Mouse (Mus musculus) 3134 (cell line): ENCODE measurements at regions not wholly inside any gene's neighbourhood (a gene's known extent, or its start where the extent isn't known, plus 50 kb on each side); places are given as distances from the start of the nearest gene placed in this dataset.

Source experiments
- DNase-seq: peaks from one replicate; pipeline ENCODE4 v3.0.0-alpha.2; 2011; ENCODE audit warnings: low spot score; ENCODE audit not compliant: insufficient read length; ENCODE audit errors: extremely low read depth

DNA sequence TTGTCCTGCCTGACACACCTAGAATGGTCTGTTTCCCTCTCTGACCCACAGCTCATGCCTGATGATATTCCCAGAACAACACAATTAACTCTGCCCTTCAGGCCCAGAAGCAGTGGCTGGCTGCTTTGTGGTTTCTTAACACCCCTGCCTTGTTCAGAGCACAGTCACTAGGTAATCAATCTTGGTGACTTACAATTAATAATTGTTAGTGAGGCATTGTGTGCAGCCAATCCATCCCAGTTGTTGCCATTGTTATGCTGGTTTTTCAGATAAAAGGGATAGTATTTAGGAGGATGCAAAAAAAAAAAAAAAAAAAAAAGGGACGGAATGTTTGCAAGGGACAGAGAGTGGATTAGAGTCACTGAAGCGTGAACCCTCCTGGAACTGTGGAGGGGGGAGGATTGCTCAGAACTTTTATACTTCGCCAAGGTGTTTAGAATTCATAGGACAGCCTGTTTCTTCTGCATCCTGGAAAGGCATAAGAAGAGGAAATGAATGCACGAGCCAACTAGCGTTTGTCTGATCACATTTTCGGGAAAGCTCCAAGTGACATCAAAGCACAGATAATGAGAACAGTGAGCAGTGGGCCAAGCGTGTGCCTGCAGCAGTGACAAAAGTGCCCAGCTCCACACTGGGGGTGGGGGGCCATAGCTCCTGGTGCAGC, 475.3 kb downstream of the Nedd1 start:
- DNase-seq = no peak

DNA sequence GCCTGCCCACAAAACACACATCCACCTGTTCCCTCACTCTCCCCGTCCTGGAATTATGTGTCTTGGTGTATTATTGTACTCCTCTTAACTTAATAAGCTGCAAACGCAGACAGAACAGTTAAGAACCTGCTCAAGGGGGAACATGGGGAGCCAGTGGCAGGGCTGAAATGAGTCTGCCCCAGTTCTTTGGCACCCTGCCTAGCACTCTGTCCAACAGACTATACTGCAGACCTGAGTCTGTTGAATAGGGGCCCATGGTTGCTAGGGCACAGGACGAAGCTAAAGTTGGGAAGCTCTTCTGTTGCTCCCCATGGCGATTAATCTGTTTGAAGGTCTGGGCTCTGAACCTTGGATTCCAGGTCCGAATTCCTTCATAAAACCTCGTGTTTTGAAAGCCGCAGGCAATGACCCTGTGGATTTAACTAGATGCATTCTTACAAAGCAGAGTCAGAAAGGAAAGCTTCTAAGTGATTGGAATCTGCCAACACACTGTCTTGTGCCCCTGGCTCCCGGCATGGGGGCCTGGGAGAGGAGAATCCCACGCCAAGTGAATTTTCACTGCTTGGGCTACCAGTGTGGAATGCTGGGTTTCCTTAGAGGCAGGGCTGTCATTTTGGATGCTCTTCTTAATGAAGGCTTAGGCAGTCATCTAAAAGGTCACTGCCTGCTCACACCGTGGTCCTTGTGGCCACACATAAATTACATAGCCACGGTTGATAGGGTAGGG, 479.3 kb downstream of the Nedd1 start:
- no peak for DNase-seq

DNA sequence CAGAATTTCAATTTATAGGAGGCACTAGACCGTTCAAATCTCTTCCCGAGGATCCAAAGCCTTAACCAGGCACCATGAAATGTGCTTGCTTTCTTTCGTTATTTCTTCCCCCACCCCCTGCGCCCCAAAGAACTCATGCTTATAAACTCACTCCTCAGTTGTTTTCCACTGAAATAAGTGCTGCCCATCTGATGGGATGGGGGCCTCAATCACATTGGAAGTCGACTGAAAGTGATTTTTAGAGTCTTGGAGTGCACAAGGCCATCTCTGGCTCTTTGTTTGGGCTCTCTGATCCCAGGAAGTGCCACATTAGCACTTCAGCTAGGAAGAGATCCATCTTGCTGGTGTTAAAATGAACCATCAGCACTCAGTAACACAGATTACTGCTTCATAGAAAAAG, 484.3 kb downstream of the Nedd1 start:
- no peak for DNase-seq

DNA sequence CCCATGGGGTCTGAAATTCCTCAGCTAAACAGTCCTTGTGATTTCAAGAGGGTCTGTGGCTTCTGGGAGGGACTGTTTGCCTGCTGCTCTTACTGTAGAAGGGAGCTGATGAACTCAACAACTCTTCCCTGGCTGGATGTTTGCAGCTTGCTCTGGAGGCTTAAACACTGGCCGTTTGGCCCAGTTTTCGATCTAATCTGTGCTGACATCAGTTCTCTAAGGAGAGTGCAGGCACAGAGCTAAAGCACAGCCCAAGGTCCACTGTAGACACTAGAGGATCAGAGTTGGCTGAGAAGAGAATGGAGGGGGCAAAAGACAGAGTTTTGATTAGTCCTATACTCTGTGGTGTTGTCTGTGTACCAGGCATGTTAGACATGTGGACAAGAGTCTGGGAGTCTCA, 490.1 kb downstream of the Nedd1 start:
- no peak for DNase-seq

DNA sequence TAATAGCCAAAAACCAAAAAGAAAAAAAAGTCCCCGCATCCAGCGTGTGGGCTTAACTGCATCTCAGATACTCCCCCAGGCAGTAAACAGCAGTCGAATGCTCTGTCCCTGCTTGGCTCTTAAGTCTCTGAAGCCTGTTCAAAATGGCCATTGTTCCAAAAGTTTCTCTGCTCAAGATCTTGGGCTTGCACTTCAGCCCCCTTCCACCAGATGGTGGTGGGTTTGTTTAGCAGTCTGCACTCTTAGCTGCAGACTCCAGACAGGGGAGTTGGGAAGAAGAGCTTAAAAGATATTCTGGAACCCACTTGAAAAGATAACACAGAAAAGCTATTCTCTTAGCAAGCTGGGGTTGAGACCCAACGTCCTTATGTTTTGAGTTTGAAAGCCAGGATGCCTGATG, 496.4 kb downstream of the Nedd1 start:
- no peak for DNase-seq

DNA sequence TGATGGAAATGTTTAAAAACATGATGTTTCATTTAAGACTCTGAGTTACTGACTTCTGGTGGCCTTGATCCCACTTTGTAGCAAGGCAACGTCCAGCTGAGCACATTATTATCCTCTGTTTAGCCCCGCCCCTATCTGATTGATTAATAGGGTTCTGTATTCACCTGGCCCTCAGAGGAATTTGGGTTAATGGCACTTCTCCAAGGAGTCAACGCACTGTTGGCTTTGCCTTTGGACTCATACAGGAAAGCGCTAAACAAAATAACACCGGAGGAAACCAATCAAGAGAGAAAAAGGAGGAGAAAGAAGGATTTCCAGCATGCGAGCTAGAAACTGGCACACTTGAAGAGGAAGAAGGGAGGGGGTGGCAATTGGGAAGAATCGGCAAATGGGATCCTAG, 497.1 kb downstream of the Nedd1 start:
- no peak for DNase-seq

DNA sequence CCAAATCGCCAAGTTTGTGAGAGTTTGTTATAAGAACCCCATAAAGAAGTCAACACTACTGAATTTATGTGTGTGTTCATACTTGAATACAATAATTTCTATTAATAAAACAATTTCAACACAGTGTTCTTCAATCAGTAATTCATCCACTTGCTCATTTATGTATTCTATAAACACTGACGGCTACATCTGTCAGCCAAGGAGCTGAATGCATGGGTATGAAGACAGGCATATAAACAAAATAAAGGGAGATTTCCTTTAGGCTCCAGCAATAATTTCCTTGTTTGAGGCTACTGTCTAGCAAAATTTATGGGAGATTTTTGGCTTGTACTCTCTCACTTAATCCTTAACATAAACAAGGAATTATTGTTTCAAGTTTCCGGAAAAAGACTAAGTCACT, 502.9 kb downstream of the Nedd1 start:
- no peak for DNase-seq

DNA sequence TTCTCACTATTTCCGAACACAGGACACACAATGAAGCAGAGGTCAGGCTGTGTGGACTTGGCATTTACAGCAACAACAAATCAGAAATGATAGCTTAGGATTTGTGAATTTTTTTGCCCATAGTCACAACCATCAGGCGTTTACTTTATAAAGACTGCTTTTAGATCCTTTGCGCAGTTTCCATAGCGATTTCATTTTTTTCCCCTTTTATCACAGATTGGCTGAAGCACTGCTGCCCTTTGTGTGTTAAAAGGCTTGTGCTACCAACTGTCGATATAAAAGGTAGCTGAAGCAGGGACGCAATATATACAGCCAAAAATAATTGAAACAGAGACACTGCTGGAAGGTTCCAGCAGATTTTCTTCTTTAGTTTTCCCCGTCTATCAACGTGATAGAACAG, 551.4 kb downstream of the Nedd1 start:
- DNase-seq = no peak

DNA sequence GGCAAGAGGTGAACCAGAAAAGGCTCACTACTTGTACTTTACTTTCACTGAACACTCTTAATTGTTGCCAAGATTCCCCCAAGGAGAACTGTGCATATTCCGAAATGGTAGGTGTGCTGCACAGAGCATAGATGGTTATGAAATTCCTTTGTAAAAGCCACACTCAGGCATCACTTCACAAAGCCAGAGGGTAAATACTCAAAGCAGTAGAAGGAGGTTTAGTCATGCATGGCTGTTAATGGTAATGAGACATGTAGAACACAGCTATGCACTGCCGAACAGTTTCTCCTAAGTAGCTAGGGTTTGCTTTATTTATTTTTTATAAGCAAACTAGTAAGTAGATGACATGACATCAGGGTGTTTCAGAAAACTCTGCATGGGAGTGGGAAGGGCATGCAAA, 556.2 kb downstream of the Nedd1 start:
- no peak for DNase-seq

DNA sequence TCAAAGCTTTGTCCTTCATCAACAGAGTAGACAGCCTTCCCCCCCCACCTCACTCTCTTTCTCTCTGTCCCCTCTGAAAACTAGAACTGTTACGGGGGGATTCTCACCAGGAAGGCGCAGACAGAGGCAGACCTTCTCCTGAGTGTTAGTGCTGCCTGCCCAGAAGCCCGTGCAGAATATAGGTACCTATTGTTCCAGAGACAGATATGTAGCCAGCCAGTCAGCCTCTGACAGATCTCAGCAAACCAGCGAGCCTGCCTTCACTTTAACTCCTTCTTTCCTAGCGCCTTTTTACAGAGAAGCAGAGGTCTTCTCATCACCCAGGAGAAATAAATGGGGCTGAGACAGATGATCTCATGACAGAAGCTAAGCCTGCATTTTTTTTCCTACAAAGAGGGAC, 557.2 kb downstream of the Nedd1 start:
- DNase-seq = no peak

DNA sequence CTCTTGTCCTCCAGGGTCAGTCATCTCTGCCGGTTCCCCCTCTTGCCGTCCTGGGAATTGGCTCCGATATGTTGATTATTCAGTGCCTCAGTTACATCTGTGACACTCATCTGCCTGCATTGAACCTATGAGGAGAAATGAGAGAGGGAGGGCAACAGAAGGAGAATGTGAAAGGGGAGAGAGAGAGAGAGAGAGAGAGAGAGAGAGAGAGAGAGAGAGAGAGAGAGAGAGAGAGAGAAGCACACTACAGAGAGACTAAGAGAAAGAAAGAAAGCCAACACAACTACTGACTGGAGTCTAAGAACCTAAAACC, 557.6 kb downstream of the Nedd1 start:
- DNase-seq = no peak

DNA sequence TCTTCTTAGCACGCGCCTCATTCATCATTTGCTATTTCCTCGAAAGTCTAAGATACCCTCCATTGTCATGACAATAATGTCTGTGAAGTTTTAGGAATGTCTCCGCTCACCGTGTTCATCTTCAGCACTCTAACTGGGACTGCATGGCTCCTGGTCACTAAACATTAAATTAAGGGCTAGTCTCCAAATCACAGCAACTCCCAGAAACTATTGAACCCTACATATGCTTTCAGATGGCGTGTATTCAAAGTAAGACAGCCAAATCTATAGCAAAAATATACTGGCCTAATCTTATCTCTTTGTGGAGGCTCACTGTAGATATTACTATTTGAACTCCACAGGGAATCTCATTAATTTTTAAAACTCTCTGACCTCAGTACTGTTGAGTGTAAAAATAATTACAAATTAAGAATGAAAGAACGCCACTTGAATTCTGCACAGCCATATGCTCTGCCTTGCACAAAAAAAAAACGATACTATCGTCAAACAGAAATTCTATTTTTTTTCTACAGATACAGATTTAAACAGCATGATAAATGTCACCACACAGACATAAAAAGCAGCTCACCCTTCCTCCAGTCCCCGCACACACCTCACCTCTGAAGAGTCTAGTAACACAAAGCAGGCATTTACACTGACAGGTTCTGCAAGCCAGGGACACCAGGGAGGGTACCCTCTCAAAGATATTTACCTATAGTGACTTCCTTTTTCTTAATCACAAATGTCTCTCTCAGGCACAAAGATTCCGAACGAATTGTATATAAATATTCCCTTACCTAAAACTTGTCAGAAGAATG, 558.2 kb downstream of the Nedd1 start:
- no peak for DNase-seq

DNA sequence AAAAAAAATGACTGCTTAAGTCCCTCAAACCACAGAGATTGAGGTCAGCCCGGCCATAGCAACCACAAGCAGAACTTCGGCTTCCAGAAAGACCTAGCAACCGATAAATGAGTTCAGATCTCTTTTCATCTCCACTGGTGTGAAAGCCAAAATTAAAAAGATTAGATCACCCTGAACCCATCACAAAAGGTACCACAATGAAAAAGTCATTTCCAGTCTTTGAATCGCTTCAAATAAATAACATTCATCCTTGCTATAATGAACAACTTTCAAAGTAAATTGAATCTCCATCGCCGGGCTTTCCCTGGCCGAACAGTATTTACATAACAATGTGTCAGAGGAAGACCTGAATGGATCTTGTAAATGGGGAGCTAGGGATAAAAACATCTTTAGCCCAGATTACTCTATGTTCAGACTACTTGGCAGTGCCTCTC, 559.1 kb downstream of the Nedd1 start:
- DNase-seq = no peak

DNA sequence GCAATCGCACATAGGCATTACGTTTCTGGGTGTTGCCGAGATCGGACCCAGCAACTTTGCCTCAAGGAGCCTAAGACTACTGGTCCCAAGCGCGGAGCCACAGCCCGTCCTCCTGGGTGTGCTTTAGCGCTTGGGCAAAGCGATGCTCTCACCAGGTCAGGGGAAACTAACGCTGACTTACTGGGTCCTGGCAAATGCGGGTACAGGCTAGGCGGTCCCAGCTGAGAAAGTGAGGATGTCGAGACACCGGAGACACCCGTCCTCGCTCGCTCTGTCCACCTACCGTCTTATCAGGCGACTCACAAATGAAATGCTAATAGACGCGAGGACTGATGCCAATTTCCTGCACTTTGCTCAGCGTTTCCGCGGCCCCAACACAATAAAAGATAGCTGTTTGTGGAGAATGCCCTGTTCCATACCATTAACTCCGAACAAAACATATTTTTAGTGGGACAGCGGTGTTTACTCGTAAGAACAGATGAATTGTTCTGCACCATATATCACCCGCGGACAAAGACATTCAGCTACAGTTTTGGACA, 559.7 kb downstream of the Nedd1 start:
- DNase-seq = peak; percentile 1

DNA sequence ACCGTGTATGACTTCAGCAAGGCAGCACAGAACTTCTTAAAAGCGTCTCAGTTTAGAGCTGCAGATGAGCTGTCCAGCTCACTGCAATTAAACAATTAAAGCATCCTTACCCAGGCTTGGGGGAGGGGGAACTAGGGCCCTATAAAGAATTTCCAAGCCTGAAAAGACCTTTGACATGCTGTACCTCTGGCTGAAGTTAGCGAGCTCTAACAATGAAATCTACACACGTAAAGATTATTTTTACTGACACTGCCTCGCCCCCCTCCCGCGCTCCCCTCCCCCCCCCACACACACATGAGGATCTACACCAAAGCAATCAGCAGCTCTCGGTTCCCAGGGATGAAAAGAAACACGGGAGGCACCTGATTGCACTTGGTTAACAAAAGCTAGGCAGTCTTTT, 560.7 kb downstream of the Nedd1 start:
- DNase-seq = no peak

DNA sequence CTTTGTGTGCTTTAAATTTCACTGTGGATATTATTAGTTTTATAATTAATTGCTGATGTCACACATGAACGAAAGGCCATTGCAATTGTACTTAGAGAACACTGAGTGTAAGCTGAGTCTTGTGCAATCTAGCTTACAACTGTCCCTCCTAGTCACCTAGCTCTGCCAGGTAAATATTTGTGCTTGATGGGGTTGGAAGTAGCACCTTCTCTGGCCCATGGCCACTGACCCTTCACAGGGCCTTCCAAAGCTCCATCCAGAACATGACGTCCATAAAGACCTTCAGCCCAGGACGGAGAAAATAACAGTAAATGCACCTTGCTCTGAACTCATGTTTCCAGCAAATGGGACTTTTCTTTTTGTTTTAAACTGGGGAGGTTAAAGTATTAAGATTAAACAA, 576.0 kb downstream of the Nedd1 start:
- no peak for DNase-seq

DNA sequence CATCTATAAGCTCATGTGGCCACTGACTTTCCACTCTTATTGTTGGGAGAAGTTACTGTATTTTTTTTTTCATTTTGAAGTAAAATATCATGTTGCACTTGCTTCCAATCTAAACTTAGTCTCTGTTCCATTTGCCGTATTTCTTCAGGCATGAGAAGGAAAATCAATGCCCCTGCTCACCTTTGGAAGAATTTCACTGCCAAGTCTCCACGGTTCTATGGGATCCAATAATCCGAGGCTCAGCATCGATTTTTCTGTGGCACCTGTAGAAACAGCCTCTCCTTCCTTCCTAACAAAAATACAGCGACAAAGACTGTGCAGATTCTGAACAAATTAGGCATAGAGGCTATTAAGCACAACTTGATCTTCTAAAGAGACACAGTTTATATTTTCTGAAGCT, 586.7 kb downstream of the Nedd1 start:
- no peak for DNase-seq

DNA sequence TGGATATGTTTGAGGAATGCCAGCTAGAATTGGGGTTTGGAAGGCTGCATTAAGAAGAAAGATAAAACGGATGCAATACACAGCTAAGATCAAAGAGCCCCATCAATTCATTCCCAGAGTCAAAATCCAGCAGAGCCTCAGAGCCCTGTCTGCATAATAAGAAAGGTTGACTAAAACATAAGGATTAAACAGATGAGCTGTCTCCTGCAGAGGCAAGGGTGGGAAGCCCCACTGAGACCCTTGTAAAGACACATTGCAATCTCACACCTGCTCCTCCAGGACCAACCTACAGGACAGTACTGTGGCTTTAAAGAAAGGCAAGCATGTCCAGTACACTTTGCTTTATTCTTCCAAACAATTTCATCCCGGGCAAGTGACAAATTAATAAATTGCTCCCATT, 609.4 kb downstream of the Nedd1 start:
- DNase-seq = no peak

DNA sequence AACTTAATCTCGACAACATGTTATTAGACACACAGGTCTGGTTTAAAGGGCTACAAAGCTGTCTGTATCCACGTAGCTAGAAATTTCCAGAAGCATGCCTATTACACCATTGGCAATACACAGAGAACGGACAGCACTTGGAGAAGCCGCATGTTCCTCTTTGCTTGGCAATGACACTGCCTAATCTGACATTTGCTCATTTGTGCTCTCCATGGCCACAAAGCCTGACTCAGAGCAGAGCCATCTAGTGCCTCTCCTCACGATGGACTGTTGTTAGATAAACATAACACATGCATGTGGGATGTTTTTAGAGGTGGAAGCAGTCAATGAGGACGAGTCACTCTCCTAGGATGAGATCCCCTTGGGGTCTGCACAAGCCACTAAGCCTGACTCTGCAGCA, 615.9 kb downstream of the Nedd1 start:
- DNase-seq = no peak

DNA sequence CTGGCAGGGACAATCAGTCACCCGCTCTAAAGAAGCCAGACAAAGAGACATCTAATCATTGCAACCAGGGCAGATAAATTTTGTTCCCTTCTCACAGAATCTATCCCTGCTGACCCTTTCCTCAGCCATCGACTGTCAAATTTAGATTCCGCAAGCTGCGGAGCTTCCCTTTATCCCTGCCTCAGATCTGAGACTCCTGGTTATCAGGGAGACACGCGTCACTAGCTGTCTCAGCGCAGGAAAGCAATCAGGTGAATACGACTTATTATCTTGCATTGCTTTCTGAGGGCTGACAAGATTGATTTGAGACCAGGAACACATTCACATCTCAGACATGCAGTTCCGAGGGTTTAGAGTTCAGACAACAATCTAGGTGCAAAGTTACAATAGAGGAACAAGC, 618.3 kb downstream of the Nedd1 start:
- DNase-seq = no peak

DNA sequence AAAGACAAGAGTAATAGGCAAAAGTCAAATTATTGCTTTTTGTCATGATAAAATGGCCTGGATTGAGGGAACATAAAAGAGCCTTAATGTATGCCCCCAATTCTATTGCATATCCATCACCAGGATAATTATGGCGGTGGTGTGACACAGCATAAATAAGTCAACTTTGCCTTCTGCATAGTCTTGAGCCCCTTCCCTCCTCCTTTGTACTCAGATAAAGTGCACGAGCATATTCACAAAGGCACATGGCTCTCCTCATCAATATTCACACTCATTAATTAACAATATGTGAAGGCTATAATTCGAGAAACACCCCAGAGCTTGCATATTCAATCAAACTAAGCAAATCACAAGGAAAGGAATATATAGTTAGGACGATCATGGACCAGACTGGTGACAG, 619.5 kb downstream of the Nedd1 start:
- no peak for DNase-seq

DNA sequence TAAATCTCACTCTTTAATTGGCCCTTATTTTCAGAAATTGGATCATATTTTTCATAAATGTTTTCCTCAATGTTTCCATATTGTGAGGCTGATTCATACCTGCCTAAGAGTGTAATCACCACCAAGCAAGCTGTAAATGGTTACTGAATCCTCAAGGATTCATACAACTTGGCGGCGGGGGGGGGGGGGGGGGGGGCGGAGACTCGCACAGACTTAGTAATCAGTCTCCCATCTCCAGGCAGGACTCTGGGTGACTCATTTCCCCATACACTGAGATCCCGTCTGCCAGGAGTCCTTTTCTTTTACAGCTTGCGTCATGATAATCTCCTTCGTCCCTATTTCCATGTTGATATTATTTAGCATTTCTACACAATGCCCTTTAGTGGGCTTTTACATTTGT, 624.7 kb downstream of the Nedd1 start:
- DNase-seq = no peak
